Mouse (Mus musculus): ENCODE measurements around the gene Mvd. TPM values are rescaled to one million over a fixed set of nuclear protein-coding genes. Genes with fewer than 3 reads are reported as not detected.
A peak's percentile ranks its signal among the peaks of the same experiment; 100 is the strongest.

The Mvd gene
- total and polyA plus RNA-seq, 2 experiments from 2014 or later, result 5.3 to 11.4 TPM

- TF ChIP-seq EP300 (IDR thresholded peaks at IDR 0.05; ENCODE audit: low read depth) (no peak), CTCF (IDR thresholded peaks at IDR 0.05; ENCODE audit: low read depth) (no peak)
- DNase-seq (ENCODE audit: low spot score), result no peak
- WGBS, result 55% methylated on average over 9 of the region's 9 CpGs
- Histone ChIP-seq H3K4me2 (ENCODE audit: low read depth, low read length) (no peak overlapping the region), H3K36me3 (replicated peaks; ENCODE audit: control insufficient read depth, insufficient read depth, low read length) (peaks cover 19% of the 10 kb centered on the region; the same call in 1 of the 2 replicates), H3K9ac (replicated peaks; ENCODE audit: low read depth, low read length) (no peak overlapping the region), H3K4me1 (ENCODE audit: control insufficient read depth, insufficient read depth) (0 out of 2 replicates have a peak, but pooled peaks cover 6% of the 10 kb centered on the region), H3K9me3 (replicated peaks; ENCODE audit: control insufficient read depth, low read length) (no peaks in the 10 kb centered on the region), H3K4me3 (ENCODE audit: low read depth, low read length) (no peak overlapping the region), H3K27ac (ENCODE audit: low read depth) (no peak overlapping the region), H3K27me3 (ENCODE audit: control insufficient read depth, insufficient read depth, low read length) (no peaks in the 10 kb centered on the region)
- no peak for ATAC-seq (ENCODE audit: insufficient read depth, low read depth)
Observed at GRCm38 (mm10) chr8:122426145-122426544, 17.1 kb downstream of the Mvd start.

DNA sequence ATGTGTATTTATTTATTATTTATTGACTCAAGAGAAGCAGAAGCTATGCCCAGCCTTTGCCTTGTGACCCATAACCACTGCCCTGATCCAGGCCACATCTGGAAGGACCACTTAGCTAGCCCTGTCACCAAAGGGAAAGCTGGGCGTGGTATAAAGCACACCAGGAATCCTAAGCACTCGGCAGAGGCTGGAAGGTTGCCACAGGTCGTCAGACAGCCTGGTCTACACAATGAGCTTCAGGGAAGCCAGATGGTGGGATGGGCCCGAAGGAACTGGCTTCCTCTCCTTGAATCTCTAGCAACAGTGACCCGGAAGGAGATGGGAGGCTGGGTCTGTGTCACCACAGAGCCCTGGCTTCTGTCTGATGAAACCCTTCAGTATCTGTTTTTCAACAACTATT is 19.6 kb downstream of the Mvd start:
- peak; percentile 71 for ATAC-seq (ENCODE audit: insufficient read depth, low read depth)

GRCm38 (mm10) chr8:122423217-122423616 is 20.0 kb downstream of the Mvd start:
- Histone ChIP-seq H3K4me3 (ENCODE audit: low read depth, low read length) (no peak overlapping the region), H3K36me3 (replicated peaks; ENCODE audit: control insufficient read depth, insufficient read depth, low read length) (peaks cover 21% of the 10 kb centered on the region), H3K4me2 (ENCODE audit: low read depth, low read length) (no peak overlapping the region), H3K9ac (replicated peaks; ENCODE audit: low read depth, low read length) (no peak overlapping the region), H3K9me3 (replicated peaks; ENCODE audit: control insufficient read depth, low read length) (no peaks in the 10 kb centered on the region), H3K27me3 (ENCODE audit: control insufficient read depth, insufficient read depth, low read length) (no peaks in the 10 kb centered on the region), H3K4me1 (ENCODE audit: control insufficient read depth, insufficient read depth) (0 out of 2 replicates have a peak, but pooled peaks cover 6% of the 10 kb centered on the region), H3K27ac (ENCODE audit: low read depth) (no peak overlapping the region)
- TF ChIP-seq EP300 (IDR thresholded peaks at IDR 0.05; ENCODE audit: low read depth), result no peak
- DNase-seq (ENCODE audit: low spot score) (no peak), ATAC-seq (ENCODE audit: insufficient read depth, low read depth) (no peak)
- WGBS, result 81% methylated on average over 24 of the region's 24 CpGs

More for the DNA sequence above, 19.6 kb downstream of the Mvd start:
- H3K36me3 ChIP-seq (replicated peaks; ENCODE audit: control insufficient read depth, insufficient read depth, low read length), result peaks cover 19% of the 10 kb centered on the region; the same call in 1 of the 2 replicates
- peak; percentile 62 for DNase-seq (ENCODE audit: low spot score)
- WGBS, result 22% methylated on average over 5 of the region's 5 CpGs
- no peaks in the 10 kb centered on the region for H3K27me3 ChIP-seq (ENCODE audit: control insufficient read depth, insufficient read depth, low read length)
- H3K4me3 ChIP-seq (ENCODE audit: low read depth, low read length), result no peak overlapping the region
- TF ChIP-seq EP300 (IDR thresholded peaks at IDR 0.05; ENCODE audit: low read depth), result no peak
- H3K27ac ChIP-seq (ENCODE audit: low read depth), result no peak overlapping the region
- no peak overlapping the region for H3K9ac ChIP-seq (replicated peaks; ENCODE audit: low read depth, low read length)
- no peak overlapping the region for H3K4me2 ChIP-seq (ENCODE audit: low read depth, low read length)
- no peaks in the 10 kb centered on the region for H3K9me3 ChIP-seq (replicated peaks; ENCODE audit: control insufficient read depth, low read length)
- 0 out of 2 replicates have a peak, but pooled peaks cover 6% of the 10 kb centered on the region for H3K4me1 ChIP-seq (ENCODE audit: control insufficient read depth, insufficient read depth)

- no peaks in the 10 kb centered on the region for H3K27me3 ChIP-seq (ENCODE audit: control insufficient read depth, insufficient read depth, low read length)
- no peaks in the 10 kb centered on the region for H3K9me3 ChIP-seq (replicated peaks; ENCODE audit: control insufficient read depth, low read length)
- DNase-seq (ENCODE audit: low spot score), result no peak
- TF ChIP-seq CTCF (IDR thresholded peaks at IDR 0.05; ENCODE audit: low read depth) (no peak), EP300 (IDR thresholded peaks at IDR 0.05; ENCODE audit: low read depth) (no peak)
- no peak within 1 kb of the TSS for H3K4me3 ChIP-seq (ENCODE audit: low read depth, low read length)
- 0 out of 2 replicates have a peak, but pooled peaks cover 6% of the 10 kb centered on the region for H3K4me1 ChIP-seq (ENCODE audit: control insufficient read depth, insufficient read depth)
- peaks cover 28% of the 10 kb centered on the region; the same call in 1 of the 2 replicates for H3K36me3 ChIP-seq (replicated peaks; ENCODE audit: control insufficient read depth, insufficient read depth, low read length)
- H3K27ac ChIP-seq (ENCODE audit: low read depth), result no peak within 1 kb of the TSS
- WGBS, result 69% methylated on average over 14 of the region's 14 CpGs
- H3K4me2 ChIP-seq (ENCODE audit: low read depth, low read length), result no peak within 1 kb of the TSS
- ATAC-seq (ENCODE audit: insufficient read depth, low read depth), result no peak
- no peak within 1 kb of the TSS for H3K9ac ChIP-seq (replicated peaks; ENCODE audit: low read depth, low read length)
Observed at GRCm38 (mm10) chr8:122421376-122422070, 21.7 kb downstream of the Mvd start, which contains the start of gene Il17c. TSS of gene Il17c (plus strand) at chr8:122422020.

DNA sequence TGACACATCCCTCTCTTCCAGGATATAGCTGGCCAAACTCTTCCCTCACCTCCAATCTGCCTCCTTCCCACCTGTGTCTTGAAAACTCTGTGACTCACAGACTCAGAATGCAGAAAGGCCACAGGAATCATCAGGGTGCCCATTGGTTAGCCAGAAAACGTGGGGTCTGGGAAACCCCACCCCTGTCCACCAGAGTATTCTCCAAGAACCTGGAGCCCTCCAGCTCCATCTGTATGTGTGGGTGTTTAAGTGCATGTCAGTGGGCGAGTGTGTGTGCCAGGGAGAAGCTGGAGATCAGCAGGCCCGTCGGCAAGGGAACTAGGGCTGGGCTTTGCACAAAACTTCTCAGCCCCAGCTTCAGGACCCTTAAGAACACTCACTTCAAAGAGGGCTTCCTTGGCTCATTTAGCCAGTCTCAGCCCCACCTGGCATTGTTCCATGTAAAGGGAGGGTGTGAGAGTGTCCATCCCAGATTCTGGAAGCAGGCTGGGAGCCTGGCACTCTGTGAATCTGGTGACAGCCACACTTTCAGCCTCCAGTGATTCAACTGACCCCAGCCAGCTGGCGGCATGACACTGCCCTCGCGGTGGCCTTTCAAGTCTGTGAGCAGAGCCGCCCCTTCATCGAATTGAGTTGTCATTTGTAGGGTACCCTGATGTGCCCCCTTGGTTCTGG is 23.2 kb downstream of the Mvd start:
- DNase-seq (ENCODE audit: low spot score), result peak; percentile 26
- WGBS, result 43% methylated on average over 9 of the region's 9 CpGs
- Histone ChIP-seq H3K4me3 (ENCODE audit: low read depth, low read length) (no peak overlapping the region), H3K4me2 (ENCODE audit: low read depth, low read length) (no peak overlapping the region), H3K27me3 (ENCODE audit: control insufficient read depth, insufficient read depth, low read length) (no peaks in the 10 kb centered on the region), H3K9me3 (replicated peaks; ENCODE audit: control insufficient read depth, low read length) (no peaks in the 10 kb centered on the region), H3K4me1 (ENCODE audit: control insufficient read depth, insufficient read depth) (0 out of 2 replicates have a peak, but pooled peaks cover 6% of the 10 kb centered on the region), H3K27ac (ENCODE audit: low read depth) (no peak overlapping the region), H3K9ac (replicated peaks; ENCODE audit: low read depth, low read length) (no peak overlapping the region), H3K36me3 (replicated peaks; ENCODE audit: control insufficient read depth, insufficient read depth, low read length) (peaks cover 31% of the 10 kb centered on the region)
- peak; percentile 40 for ATAC-seq (ENCODE audit: insufficient read depth, low read depth)
- TF ChIP-seq CTCF (IDR thresholded peaks at IDR 0.05; ENCODE audit: low read depth), result no peak
- TF ChIP-seq EP300 (IDR thresholded peaks at IDR 0.05; ENCODE audit: low read depth), result no peak

Data from heart, postnatal 0 days (tissue).